Mouse (Mus musculus) hindbrain, embryonic 12.5 days (tissue): ENCODE results near the gene Cmtr1. TPM values are rescaled to one million over a fixed set of nuclear protein-coding genes. Genes with fewer than 3 reads are reported as not detected.
"Not testable (repeated sequence)": the region's sequence is repeated elsewhere in the genome, so short reads cannot be mapped to it uniquely, and the experiment has no call there.

Experiments
- ATAC-seq: fragments of 200-750 bp; cut with Nextera tagmentation; 2 replicates; pipeline ENCODE4 v1.8.0; 2017; ENCODE audit warnings: moderate TSS enrichment; ENCODE audit not compliant: low FRiP score
- H3K27ac ChIP-seq: fragments of 300-500 bp; sonication (generic); 2 replicates; pipeline ENCODE4 v1.5.1; 2016; ENCODE audit warnings: mild to moderate bottlenecking
- H3K27me3 ChIP-seq: fragments of 300-500 bp; sonication (generic); 2 replicates; pipeline ENCODE4 v1.6.1; 2016; ENCODE audit warnings: mild to moderate bottlenecking
- H3K36me3 ChIP-seq: fragments of 300-500 bp; sonication (generic); 2 replicates; pipeline ENCODE4 v1.6.1; 2016; ENCODE audit warnings: mild to moderate bottlenecking
- H3K4me1 ChIP-seq: fragments of 300-500 bp; sonication (generic); 2 replicates; pipeline ENCODE4 v1.6.1; 2016
- H3K4me2 ChIP-seq: fragments of 300-500 bp; sonication (generic); replicated peaks from 2 replicates; pipeline ENCODE4 v1.6.1; 2016; ENCODE audit warnings: mild to moderate bottlenecking
- H3K4me3 ChIP-seq: fragments of 300-500 bp; sonication (generic); 2 replicates; pipeline ENCODE4 v1.5.1; 2016; ENCODE audit warnings: mild to moderate bottlenecking
- H3K9ac ChIP-seq: fragments of 300-500 bp; sonication (generic); 2 replicates; pipeline ENCODE4 v1.6.1; 2016; ENCODE audit warnings: mild to moderate bottlenecking, moderate library complexity
- H3K9me3 ChIP-seq: fragments of 300-500 bp; sonication (generic); replicated peaks from 2 replicates; pipeline ENCODE4 v1.6.1; 2016; ENCODE audit warnings: mild to moderate bottlenecking
- WGBS: fragments of 180-500 bp; shearing (Covaris S2); methylation state at CpG from one replicate; pipeline ENCODE4 v1.1.7; 2016; 5-methylcytosine and 5-hydroxymethylcytosine counted together
- polyA plus RNA-seq: library from polyadenylated mRNA; unstranded; fragments of >200 nt; fragmentation: Nextera tagmentation; extraction: Ambion mirVana; gene quantifications from 2 replicates; pipeline ENCODE4 v1.2.1, GENCODE M21; 2016

Gene Cmtr1
- polyA plus RNA-seq = 141 and 170 TPM in 2 replicates

- H3K9me3 ChIP-seq = no peaks in the 10 kb centered on the region
- no peaks in the 10 kb centered on the region for H3K27me3 ChIP-seq
- peaks cover 7% of the 10 kb centered on the region for H3K4me1 ChIP-seq
- H3K4me3 ChIP-seq = peak within 1 kb of the TSS; percentile 96
- WGBS = 1% methylated on average over 41 of the region's 41 CpGs
- ATAC-seq = peak; percentile 98
- H3K4me2 ChIP-seq = peak within 1 kb of the TSS; percentile 87
- peaks cover 12% of the 10 kb centered on the region; the same call in 1 of the 2 replicates for H3K36me3 ChIP-seq
- peak within 1 kb of the TSS; percentile 94 for H3K27ac ChIP-seq
- H3K9ac ChIP-seq = peak within 1 kb of the TSS; percentile 93
Measured at GRCm38 (mm10) chr17:29660076-29660761, at the start of gene Cmtr1. Cmtr1 (plus strand) TSS chr17:29660595.

GRCm38 (mm10) chr17:29613453-29613852 lies 46.9 kb upstream of the Cmtr1 start:
- H3K27ac ChIP-seq, H3K27me3 ChIP-seq, H3K4me2 ChIP-seq, H3K9ac ChIP-seq, H3K4me3 ChIP-seq, ATAC-seq, H3K9me3 ChIP-seq, H3K36me3 ChIP-seq: not testable (repeated sequence)
- peaks cover 32% of the 10 kb centered on the region for H3K4me1 ChIP-seq
- 90% methylated on average over 5 of the region's 5 CpGs for WGBS

GRCm38 (mm10) chr17:29614115-29615023 lies 46.0 kb upstream of the Cmtr1 start, which contains the start of the genes Rnf8 and Gm28043:
Rnf8 (plus strand) TSS chr17:29614790.
Gm28043 (plus strand) TSS chr17:29614876.
- H3K27me3 ChIP-seq = 0 out of 2 replicates have a peak, but pooled peaks cover 3% of the 10 kb centered on the region
- H3K4me2 ChIP-seq = peak within 1 kb of the TSS; percentile 68
- 2% methylated on average over 52 of the region's 52 CpGs for WGBS
- ATAC-seq = peak; percentile 88
- H3K4me3 ChIP-seq = peak within 1 kb of the TSS; percentile 98
- peaks cover 32% of the 10 kb centered on the region for H3K4me1 ChIP-seq
- peaks cover 10% of the 10 kb centered on the region for H3K36me3 ChIP-seq
- no peaks in the 10 kb centered on the region for H3K9me3 ChIP-seq
- H3K9ac ChIP-seq = peak within 1 kb of the TSS; percentile 99
- peak within 1 kb of the TSS; percentile 96 for H3K27ac ChIP-seq

- Histone ChIP-seq H3K9me3 (no peaks in the 10 kb centered on the region), H3K9ac (peak overlapping the region; percentile 99), H3K27me3 (0 out of 2 replicates have a peak, but pooled peaks cover 3% of the 10 kb centered on the region), H3K4me3 (peak overlapping the region; percentile 98), H3K4me2 (peak overlapping the region; percentile 68), H3K36me3 (peaks cover 17% of the 10 kb centered on the region), H3K4me1 (peaks cover 32% of the 10 kb centered on the region), H3K27ac (peak overlapping the region; percentile 96)
- peak; percentile 74 for ATAC-seq
- under 1% methylated on average over 42 of the region's 43 CpGs for WGBS
Measured at GRCm38 (mm10) chr17:29615024-29615551, 45.3 kb upstream of the Cmtr1 start.

GRCm38 (mm10) chr17:29615616-29616015 lies 44.8 kb upstream of the Cmtr1 start:
- no peak for ATAC-seq
- Histone ChIP-seq H3K27ac (peak overlapping the region; percentile 96; the same call in 1 of the 2 replicates), H3K4me2 (peak overlapping the region; percentile 68), H3K9me3 (no peaks in the 10 kb centered on the region), H3K9ac (peak overlapping the region; percentile 99), H3K36me3 (peaks cover 18% of the 10 kb centered on the region), H3K27me3 (0 out of 2 replicates have a peak, but pooled peaks cover 3% of the 10 kb centered on the region), H3K4me1 (peaks cover 32% of the 10 kb centered on the region), H3K4me3 (peak overlapping the region; percentile 98)
- WGBS = 11% methylated on average over 4 of the region's 4 CpGs

- H3K36me3 ChIP-seq = peaks cover 54% of the 10 kb centered on the region
- no peak for ATAC-seq
- H3K27ac ChIP-seq = no peak overlapping the region
- no peak overlapping the region for H3K4me2 ChIP-seq
- WGBS = 88% methylated on average over 3 of the region's 3 CpGs
- H3K4me1 ChIP-seq = peaks cover 30% of the 10 kb centered on the region
- no peak overlapping the region for H3K4me3 ChIP-seq
- H3K9ac ChIP-seq = no peak overlapping the region
- H3K27me3 ChIP-seq = no peaks in the 10 kb centered on the region
- no peaks in the 10 kb centered on the region for H3K9me3 ChIP-seq
Measured at GRCm38 (mm10) chr17:29619231-29619630, 41.2 kb upstream of the Cmtr1 start.

- no peak overlapping the region for H3K4me3 ChIP-seq
- WGBS = 95% methylated on average over 8 of the region's 8 CpGs
- H3K27ac ChIP-seq = no peak overlapping the region
- H3K9ac ChIP-seq = no peak overlapping the region
- H3K4me1 ChIP-seq = no peaks in the 10 kb centered on the region
- peaks cover 93% of the 10 kb centered on the region for H3K36me3 ChIP-seq
- H3K4me2 ChIP-seq = no peak overlapping the region
- no peak for ATAC-seq
- no peaks in the 10 kb centered on the region for H3K9me3 ChIP-seq
- no peaks in the 10 kb centered on the region for H3K27me3 ChIP-seq
Measured at GRCm38 (mm10) chr17:29623488-29623887, 36.9 kb upstream of the Cmtr1 start.

GRCm38 (mm10) chr17:29627285-29627684 lies 33.1 kb upstream of the Cmtr1 start:
- WGBS = 90% methylated on average over 9 of the region's 9 CpGs
- Histone ChIP-seq H3K4me3 (no peak overlapping the region), H3K9ac (no peak overlapping the region), H3K27me3 (no peaks in the 10 kb centered on the region), H3K9me3 (no peaks in the 10 kb centered on the region), H3K27ac (no peak overlapping the region), H3K4me2 (no peak overlapping the region), H3K4me1 (no peaks in the 10 kb centered on the region), H3K36me3 (peaks cover 95% of the 10 kb centered on the region)
- ATAC-seq = no peak

GRCm38 (mm10) chr17:29628946-29629345 lies 31.4 kb upstream of the Cmtr1 start:
- Histone ChIP-seq H3K4me1 (no peaks in the 10 kb centered on the region), H3K9me3 (no peaks in the 10 kb centered on the region), H3K9ac (no peak overlapping the region), H3K4me3 (no peak overlapping the region), H3K27me3 (no peaks in the 10 kb centered on the region), H3K36me3 (peaks cover 87% of the 10 kb centered on the region), H3K4me2 (no peak overlapping the region), H3K27ac (no peak overlapping the region)
- ATAC-seq = no peak
- 87% methylated on average over 5 of the region's 5 CpGs for WGBS

- no peak for ATAC-seq
- Histone ChIP-seq H3K27me3 (no peaks in the 10 kb centered on the region), H3K9me3 (no peaks in the 10 kb centered on the region), H3K4me1 (no peaks in the 10 kb centered on the region), H3K27ac (no peak overlapping the region), H3K4me2 (no peak overlapping the region), H3K4me3 (no peak overlapping the region), H3K9ac (no peak overlapping the region), H3K36me3 (peaks cover 87% of the 10 kb centered on the region)
- 92% methylated on average over 5 of the region's 5 CpGs for whole genome bisulfite sequencing
Measured at GRCm38 (mm10) chr17:29629620-29630019, 30.8 kb upstream of the Cmtr1 start.

- no peaks in the 10 kb centered on the region for H3K4me1 ChIP-seq
- no peaks in the 10 kb centered on the region for H3K27me3 ChIP-seq
- no peak overlapping the region for H3K9ac ChIP-seq
- H3K27ac ChIP-seq = no peak overlapping the region
- no peaks in the 10 kb centered on the region for H3K9me3 ChIP-seq
- WGBS = 96% methylated on average over 11 of the region's 11 CpGs
- H3K4me3 ChIP-seq = no peak overlapping the region
- H3K4me2 ChIP-seq = no peak overlapping the region
- peaks cover 88% of the 10 kb centered on the region for H3K36me3 ChIP-seq
- ATAC-seq = no peak
Measured at GRCm38 (mm10) chr17:29632312-29632711, 28.1 kb upstream of the Cmtr1 start.

- Histone ChIP-seq H3K9me3 (no peaks in the 10 kb centered on the region), H3K36me3 (peaks cover 84% of the 10 kb centered on the region), H3K4me1 (no peaks in the 10 kb centered on the region), H3K27ac (no peak overlapping the region), H3K27me3 (no peaks in the 10 kb centered on the region), H3K4me2 (no peak overlapping the region), H3K9ac (no peak overlapping the region), H3K4me3 (no peak overlapping the region)
- no peak for ATAC-seq
- WGBS = 89% methylated on average over 8 of the region's 8 CpGs
Measured at GRCm38 (mm10) chr17:29635492-29635891, 24.9 kb upstream of the Cmtr1 start.
